ENCODE assay signal across 10 mouse cellular contexts in the genomic region with DNA sequence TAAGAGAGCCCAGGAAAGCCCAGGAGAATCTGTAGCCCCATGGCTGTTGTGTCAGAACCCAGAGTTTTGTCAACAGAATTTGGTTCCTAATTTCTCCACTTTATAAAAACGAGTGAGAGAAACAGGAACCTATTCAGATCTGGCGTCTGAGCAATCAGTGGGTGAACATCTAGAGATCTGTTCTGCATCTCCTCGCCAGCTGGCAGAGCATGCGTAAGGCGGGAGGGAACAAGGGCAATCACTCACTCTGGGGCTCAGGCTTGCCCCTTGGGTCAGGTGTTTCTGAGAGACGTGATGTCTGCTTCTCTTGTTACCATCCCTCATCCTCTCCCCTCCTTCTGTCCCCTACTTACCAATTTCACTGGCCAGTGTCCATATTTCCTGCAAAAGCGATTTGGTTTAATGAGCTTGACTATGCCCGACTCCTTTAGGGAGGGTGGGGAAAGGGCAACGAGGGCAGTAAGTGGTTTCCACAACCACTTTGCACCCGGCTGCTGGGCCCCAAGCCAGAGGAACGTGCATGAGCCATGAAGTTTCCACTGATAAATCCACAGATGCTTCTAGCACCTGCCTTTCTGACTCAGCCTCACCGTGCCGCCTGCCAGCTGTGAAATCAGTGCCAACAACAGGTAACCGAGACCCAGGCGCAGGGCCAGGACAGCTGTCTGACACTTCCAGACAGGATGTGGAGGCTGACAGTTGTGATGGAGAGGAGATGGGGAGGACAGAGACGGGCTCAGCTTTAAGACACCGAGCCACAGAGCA. TPM values are rescaled to one million over a fixed set of nuclear protein-coding genes. Genes with fewer than 3 reads are reported as not detected.
DNase-seq lines count a peak whose midpoint lies in the region; ATAC-seq and TF ChIP-seq lines count a peak whose summit lies in the region.
"Had no signal": no experiment of that assay in that cellular context is flagged by ENCODE, and none has a peak within 500 bp of the region (broad histone marks: within the 10 kb centered on the region; RNA-seq: fewer than 3 reads in every experiment).

No protein-coding gene starts in this region.

- H3K4me2 ChIP-seq in heart, embryonic 11.5 days: no peak overlapping the region
- H3K4me2 ChIP-seq in lung, embryonic 16.5 days (ENCODE audit: low read depth, low read length): no peak overlapping the region
- H3K4me2 ChIP-seq in forebrain, embryonic 11.5 days (ENCODE audit: low read depth, low read length, severe bottlenecking): no peak overlapping the region

- no peak for TF ChIP-seq CTCF in bone marrow macrophage, adult 2 months (IDR thresholded peaks at IDR 0.05; ENCODE audit: low read depth, low read length)

- no peak for TF ChIP-seq POLR2A in bone marrow macrophage, adult 2 months (IDR thresholded peaks at IDR 0.05; ENCODE audit: borderline replicate concordance, low read depth, low read length)

- H3K4me1 ChIP-seq in heart, embryonic 11.5 days (ENCODE audit: control insufficient read depth, insufficient read depth, low read length): peaks cover 11% of the 10 kb centered on the region; the same call in 1 of the 2 replicates
- peaks cover 22% of the 10 kb centered on the region for H3K4me1 ChIP-seq in bone marrow macrophage, adult 2 months (ENCODE audit: control insufficient read depth, insufficient read depth, low read length)
- H3K4me1 ChIP-seq in lung, embryonic 16.5 days (replicated peaks; ENCODE audit: control insufficient read depth, insufficient read depth, low read length): no peaks in the 10 kb centered on the region
- H3K4me1 ChIP-seq in forebrain, embryonic 11.5 days (replicated peaks; ENCODE audit: control insufficient read depth, insufficient read depth, low read length): 0 out of 2 replicates have a peak, but pooled peaks cover 6% of the 10 kb centered on the region

- DNase-seq in heart, adult 11 months: peak; percentile 96
- DNase-seq in urinary bladder, postnatal 10 days (ENCODE audit: low spot score): no peak
- DNase-seq in yolk sac, embryonic 10.5 days (ENCODE audit: low spot score): no peak
- no peak for DNase-seq in forebrain, embryonic 11.5 days (ENCODE audit: low spot score)

- H3K9me3 ChIP-seq in heart, embryonic 11.5 days (replicated peaks; ENCODE audit: control insufficient read depth, low read length): 0 out of 2 replicates have a peak, but pooled peaks cover 5% of the 10 kb centered on the region
- H3K9me3 ChIP-seq in lung, embryonic 16.5 days (ENCODE audit: control insufficient read depth, low read length): no peaks in the 10 kb centered on the region
- no peaks in the 10 kb centered on the region for H3K9me3 ChIP-seq in forebrain, embryonic 11.5 days (ENCODE audit: control insufficient read depth, low read length)

- WGBS in heart, embryonic 11.5 days (ENCODE audit: insufficient replicate concordance): 47% methylated on average over 17 of the region's 17 CpGs
- 33% methylated on average over 17 of the region's 17 CpGs for WGBS in lung, embryonic 16.5 days
- WGBS in forebrain, embryonic 11.5 days: 75% methylated on average over 17 of the region's 17 CpGs

- peaks cover 38% of the 10 kb centered on the region for H3K27me3 ChIP-seq in heart, embryonic 11.5 days (ENCODE audit: control insufficient read depth, insufficient read depth, low read length)
- peaks cover 30% of the 10 kb centered on the region for H3K27me3 ChIP-seq in lung, embryonic 16.5 days (ENCODE audit: control insufficient read depth, insufficient read depth, low read depth, low read length)
- H3K27me3 ChIP-seq in forebrain, embryonic 11.5 days (ENCODE audit: control insufficient read depth, insufficient read depth, low read length): peaks cover 28% of the 10 kb centered on the region

- H3K4me3 ChIP-seq in heart, embryonic 11.5 days (ENCODE audit: low read depth, low read length): no peak overlapping the region
- no peak overlapping the region for H3K4me3 ChIP-seq in bone marrow macrophage, adult 2 months (ENCODE audit: insufficient read depth, low read length)
- H3K4me3 ChIP-seq in lung, embryonic 16.5 days (ENCODE audit: low read length): no peak overlapping the region
- H3K4me3 ChIP-seq in forebrain, embryonic 11.5 days (ENCODE audit: low read depth, low read length): no peak overlapping the region
- H3K4me3 ChIP-seq: erythroblast, embryonic 14.5 days had no signal

- no peaks in the 10 kb centered on the region for H3K36me3 ChIP-seq in heart, embryonic 11.5 days (ENCODE audit: control insufficient read depth, insufficient read depth, low read length)
- no peaks in the 10 kb centered on the region for H3K36me3 ChIP-seq in lung, embryonic 16.5 days (ENCODE audit: control insufficient read depth, insufficient read depth, low read length)
- H3K36me3 ChIP-seq in forebrain, embryonic 11.5 days (ENCODE audit: control insufficient read depth, insufficient read depth, low read length): no peaks in the 10 kb centered on the region

- no peak overlapping the region for H3K9ac ChIP-seq in heart, embryonic 11.5 days (ENCODE audit: low read depth, low read length)
- no peak overlapping the region for H3K9ac ChIP-seq in lung, embryonic 16.5 days (ENCODE audit: low read length)
- H3K9ac ChIP-seq in forebrain, embryonic 11.5 days (ENCODE audit: low read length): no peak overlapping the region
- H3K9ac ChIP-seq: liver, embryonic 14.5 days had no signal

- no peak overlapping the region for H3K27ac ChIP-seq in heart, embryonic 11.5 days (ENCODE audit: low read depth, low read length)
- peak overlapping the region; percentile 70 for H3K27ac ChIP-seq in bone marrow macrophage, adult 2 months (ENCODE audit: insufficient read depth, low read depth, low read length)
- H3K27ac ChIP-seq in lung, embryonic 16.5 days (ENCODE audit: low read length): no peak overlapping the region
- H3K27ac ChIP-seq in forebrain, embryonic 11.5 days (ENCODE audit: low read depth, low read length): no peak overlapping the region
- H3K27ac ChIP-seq: liver, embryonic 14.5 days had no signal

- no peak for ATAC-seq in heart, embryonic 11.5 days (replicated peaks; ENCODE audit: insufficient number of reproducible peaks, low FRiP score, low TSS enrichment)
- peak; percentile 42 to 62 for ATAC-seq in hematopoietic stem cell, adult 5-6 weeks (replicated peaks in 1 of 2; ENCODE audit: insufficient read depth in 1 of 2, low FRiP score in 2 of 2, low TSS enrichment in 1 of 2, low read depth in 1 of 2, poor library complexity in 2 of 2, severe bottlenecking in 2 of 2)
- peak; percentile 10; the same call in 1 of the 2 replicates for ATAC-seq in lung, embryonic 16.5 days (ENCODE audit: low read depth)
- no peak for ATAC-seq in forebrain, embryonic 11.5 days (replicated peaks; ENCODE audit: low FRiP score)

RNA-seq across cellular contexts. Expression of a gene that starts 5.5 kb away (rescaled TPM):
- polyA plus RNA-seq in heart, embryonic 11.5 days (2014; fragmentation: Nextera tagmentation; extraction: Ambion mirVana): 2.9 and 3.8 TPM in 2 replicates
- polyA plus RNA-seq in bone marrow macrophage, adult 2 months (2012; ENCODE audit: insufficient read depth, insufficient read length, missing spikeins): 0.96 and 1.5 TPM in 2 replicates
- total RNA-seq in hematopoietic stem cell, adult 5-6 weeks (2017): 5.2 TPM in 1 of 2 replicates, not detected in the other
- polyA plus RNA-seq in lung, embryonic 16.5 days (2015; fragmentation: Nextera tagmentation; extraction: Ambion mirVana): 8.2 and 9.3 TPM in 2 replicates
- polyA plus RNA-seq in forebrain, embryonic 11.5 days (2014; fragmentation: Nextera tagmentation; extraction: Ambion mirVana): 3.4 and 4.0 TPM in 2 replicates
- polyA plus RNA-seq: erythroblast, embryonic 14.5 days had no signal

RNA-seq across cellular contexts. Expression of a gene that starts 26.2 kb away (rescaled TPM):
- 4.1 and 5.7 TPM in 2 replicates for polyA plus RNA-seq in heart, embryonic 11.5 days (2014; fragmentation: Nextera tagmentation; extraction: Ambion mirVana)
- 12.8 and 13.6 TPM in 2 replicates for polyA plus RNA-seq in bone marrow macrophage, adult 2 months (2012; ENCODE audit: insufficient read depth, insufficient read length, missing spikeins)
- total RNA-seq in hematopoietic stem cell, adult 5-6 weeks (2017): not detected in 2 replicates
- 6.5 and 7.1 TPM in 2 replicates for polyA plus RNA-seq in lung, embryonic 16.5 days (2015; fragmentation: Nextera tagmentation; extraction: Ambion mirVana)
- polyA plus RNA-seq in forebrain, embryonic 11.5 days (2014; fragmentation: Nextera tagmentation; extraction: Ambion mirVana): 0.36 and 0.95 TPM in 2 replicates

RNA-seq across cellular contexts. Expression of a gene that starts 49.2 kb away (rescaled TPM):
- 0.11 and 0.16 TPM in 2 replicates for polyA plus RNA-seq in heart, embryonic 11.5 days (2014; fragmentation: Nextera tagmentation; extraction: Ambion mirVana)
- polyA plus RNA-seq in bone marrow macrophage, adult 2 months (2012; ENCODE audit: insufficient read depth, insufficient read length, missing spikeins): 164 and 219 TPM in 2 replicates
- total RNA-seq in hematopoietic stem cell, adult 5-6 weeks (2017): 0.19 TPM in 1 of 2 replicates, not detected in the other
- polyA plus RNA-seq in lung, embryonic 16.5 days (2015; fragmentation: Nextera tagmentation; extraction: Ambion mirVana): 0.34 and 0.59 TPM in 2 replicates
- polyA plus RNA-seq in forebrain, embryonic 11.5 days (2014; fragmentation: Nextera tagmentation; extraction: Ambion mirVana): 0.13 and 0.36 TPM in 2 replicates

Comparison
In these comparisons a context has a peak if more than half of its experiments do, and no peak if none do; other contexts are left out.
1. ATAC-seq: peak in hematopoietic stem cell, adult 5-6 weeks (2 of 2) and lung, embryonic 16.5 days (single experiment); none in heart, embryonic 11.5 days (single experiment) and forebrain, embryonic 11.5 days (single experiment).
2. RNA of a gene that starts 49.2 kb away (polyA plus RNA-seq): 164 to 219 TPM in bone marrow macrophage, adult 2 months; 0.34 to 0.59 TPM in lung, embryonic 16.5 days, 0.11 to 0.16 TPM in heart, embryonic 11.5 days and 0.13 to 0.36 TPM in forebrain, embryonic 11.5 days; every median in the first group is over 100 times any median in the second.